Mouse (Mus musculus) C2C12 (cell line): ENCODE results near the gene B3glct. TPM values are rescaled to one million over a fixed set of nuclear protein-coding genes. Genes with fewer than 3 reads are reported as not detected.

Experiments used
- H3K27me3 ChIP-seq: one replicate; pipeline ENCODE4 v1.6.1; 2011; ENCODE audit not compliant: control insufficient read depth, insufficient read depth, insufficient read length
- H3K36me3 ChIP-seq: one replicate; pipeline ENCODE4 v1.6.1; 2011; ENCODE audit not compliant: control insufficient read depth, insufficient read depth
- H3K4me3 ChIP-seq: one replicate; pipeline ENCODE4 v1.5.1; 2011; ENCODE audit warnings: mild to moderate bottlenecking, control low read depth; ENCODE audit not compliant: poor library complexity, insufficient read depth, severe bottlenecking
- H3K79me2 ChIP-seq: one replicate; pipeline ENCODE4 v1.6.1; 2011; ENCODE audit not compliant: control insufficient read depth, insufficient read depth
- H3K79me3 ChIP-seq: one replicate; pipeline ENCODE4 v1.6.1; 2011; ENCODE audit warnings: low read depth, control low read depth
- H3ac ChIP-seq: one replicate; pipeline ENCODE3; 2011; ENCODE audit warnings: low read depth; ENCODE audit not compliant: control insufficient read depth, insufficient read length
- CEBPB ChIP-seq: IDR thresholded peaks from one replicate; pipeline ENCODE4 v1.6.1; 2011; ENCODE audit warnings: low read depth, mild to moderate bottlenecking, control low read depth, moderate library complexity
- CTCF ChIP-seq: IDR thresholded peaks from one replicate; pipeline ENCODE4 v1.5.1; 2011; ENCODE audit not compliant: control insufficient read depth, insufficient read depth, insufficient read length
- FOSL1 ChIP-seq: IDR thresholded peaks from one replicate; pipeline ENCODE4 v1.8.0; 2011; ENCODE audit warnings: mild to moderate bottlenecking, low read length; ENCODE audit not compliant: poor library complexity, insufficient read depth, severe bottlenecking
- MAX ChIP-seq: IDR thresholded peaks from one replicate; pipeline ENCODE4 v1.6.1; 2011; ENCODE audit warnings: mild to moderate bottlenecking, control low read depth
- MYOD1 ChIP-seq: IDR thresholded peaks from one replicate; pipeline ENCODE4 v1.6.1; 2011; ENCODE audit warnings: low read depth; ENCODE audit not compliant: control insufficient read depth, insufficient read length
- MYOG ChIP-seq: IDR thresholded peaks from one replicate; pipeline ENCODE4 v1.6.1; 2011; ENCODE audit not compliant: control insufficient read depth, insufficient read length; ENCODE audit errors: extremely low read depth
- USF1 ChIP-seq: IDR thresholded peaks from one replicate; pipeline ENCODE4 v1.6.1; 2011; ENCODE audit warnings: low read depth, mild to moderate bottlenecking, control low read depth, moderate library complexity
- polyA plus RNA-seq: library from polyadenylated mRNA; unstranded; fragments of >200 nt; fragmentation: generic; extraction: Trizol; gene quantifications from one replicate; pipeline ENCODE4 v1.2.1, GENCODE M21; 2012; ENCODE audit warnings: missing spikeins

The B3glct gene
- polyA plus RNA-seq, 1 experiment = 4.6 TPM

GRCm38 (mm10) chr5:149776038-149776437, 98.0 kb downstream of the B3glct start:
- no peaks in the 10 kb centered on the region for H3K27me3 ChIP-seq
- H3K79me3 ChIP-seq = no peaks in the 10 kb centered on the region
- no peak overlapping the region for H3K4me3 ChIP-seq
- H3ac ChIP-seq = no peak overlapping the region
- H3K79me2 ChIP-seq = no peaks in the 10 kb centered on the region
- no peaks in the 10 kb centered on the region for H3K36me3 ChIP-seq
- TF ChIP-seq CTCF = no peak
- no peak for TF ChIP-seq USF1
- no peak for TF ChIP-seq MAX
- no peak for TF ChIP-seq MYOG
- no peak for TF ChIP-seq MYOD1
- no peak for TF ChIP-seq CEBPB

- no peaks in the 10 kb centered on the region for H3K36me3 ChIP-seq
- no peak overlapping the region for H3ac ChIP-seq
- H3K79me2 ChIP-seq = no peaks in the 10 kb centered on the region
- no peaks in the 10 kb centered on the region for H3K79me3 ChIP-seq
- H3K27me3 ChIP-seq = no peaks in the 10 kb centered on the region
- H3K4me3 ChIP-seq = no peak overlapping the region
- TF ChIP-seq USF1 (no peak), CEBPB (no peak), CTCF (no peak), MYOD1 (no peak), FOSL1 (no peak), MYOG (no peak), MAX (no peak)
Observed at GRCm38 (mm10) chr5:149779740-149780139, 101.7 kb downstream of the B3glct start.

DNA sequence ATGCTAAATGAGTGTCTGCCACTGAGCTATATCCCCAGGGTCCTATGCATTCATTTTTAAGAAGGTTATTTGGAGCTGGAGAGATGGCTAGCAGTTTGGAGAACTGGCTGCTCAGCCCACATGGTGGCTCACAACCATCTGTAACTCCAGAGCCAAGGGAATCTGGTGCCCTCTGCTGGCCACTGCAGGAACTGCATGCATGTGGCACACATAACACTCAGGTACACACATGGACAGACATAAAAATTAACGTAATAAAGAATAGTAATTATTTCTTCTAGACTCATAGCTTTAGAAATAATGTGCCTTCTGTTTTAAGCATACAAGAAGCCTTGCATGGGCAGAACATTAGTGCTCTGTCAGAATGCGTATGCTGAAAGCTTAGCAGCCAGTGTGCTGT, 102.4 kb downstream of the B3glct start:
- H3K79me3 ChIP-seq = no peaks in the 10 kb centered on the region
- TF ChIP-seq CEBPB = no peak
- no peak for TF ChIP-seq CTCF
- TF ChIP-seq FOSL1 = no peak
- no peak for TF ChIP-seq MYOD1
- TF ChIP-seq MAX = no peak
- TF ChIP-seq USF1 = no peak
- TF ChIP-seq MYOG = no peak
- H3K4me3 ChIP-seq = no peak overlapping the region
- H3ac ChIP-seq = no peak overlapping the region
- no peaks in the 10 kb centered on the region for H3K36me3 ChIP-seq
- H3K79me2 ChIP-seq = no peaks in the 10 kb centered on the region
- no peaks in the 10 kb centered on the region for H3K27me3 ChIP-seq

DNA sequence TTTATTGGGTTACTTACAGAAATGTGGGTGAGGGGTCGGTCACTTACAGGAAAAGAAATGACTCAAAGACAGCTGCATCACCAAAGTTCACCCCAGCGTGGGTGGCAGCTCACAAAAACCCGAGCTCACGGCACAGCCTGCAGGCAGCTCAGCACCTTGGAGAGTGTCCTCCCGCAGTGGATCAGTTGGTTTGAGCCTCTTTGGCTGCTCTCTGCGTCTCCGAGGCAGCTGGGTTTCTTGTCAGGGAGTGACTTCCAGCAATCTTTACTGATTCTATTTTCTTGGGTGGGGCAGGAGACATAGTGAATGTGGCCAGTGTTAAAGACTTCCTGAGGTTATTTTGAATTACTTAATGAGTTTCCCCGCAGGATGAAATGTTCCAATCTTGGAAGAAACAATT, 112.1 kb downstream of the B3glct start:
- Histone ChIP-seq H3K36me3 (no peaks in the 10 kb centered on the region), H3K4me3 (no peak overlapping the region), H3K79me2 (no peaks in the 10 kb centered on the region), H3K79me3 (no peaks in the 10 kb centered on the region), H3K27me3 (no peaks in the 10 kb centered on the region), H3ac (no peak overlapping the region)
- no peak for TF ChIP-seq MYOD1
- no peak for TF ChIP-seq USF1
- no peak for TF ChIP-seq CTCF
- TF ChIP-seq MAX = no peak
- no peak for TF ChIP-seq CEBPB
- TF ChIP-seq FOSL1 = no peak
- TF ChIP-seq MYOG = no peak

- no peaks in the 10 kb centered on the region for H3K79me3 ChIP-seq
- H3K79me2 ChIP-seq = no peaks in the 10 kb centered on the region
- peaks cover 3% of the 10 kb centered on the region for H3K27me3 ChIP-seq
- TF ChIP-seq MAX (no peak), CEBPB (no peak), USF1 (no peak), CTCF (no peak), FOSL1 (no peak), MYOD1 (no peak)
- no peaks in the 10 kb centered on the region for H3K36me3 ChIP-seq
- H3K4me3 ChIP-seq = no peak overlapping the region
- no peak overlapping the region for H3ac ChIP-seq
Observed at GRCm38 (mm10) chr5:149810071-149810470, 132.0 kb downstream of the B3glct start.

DNA sequence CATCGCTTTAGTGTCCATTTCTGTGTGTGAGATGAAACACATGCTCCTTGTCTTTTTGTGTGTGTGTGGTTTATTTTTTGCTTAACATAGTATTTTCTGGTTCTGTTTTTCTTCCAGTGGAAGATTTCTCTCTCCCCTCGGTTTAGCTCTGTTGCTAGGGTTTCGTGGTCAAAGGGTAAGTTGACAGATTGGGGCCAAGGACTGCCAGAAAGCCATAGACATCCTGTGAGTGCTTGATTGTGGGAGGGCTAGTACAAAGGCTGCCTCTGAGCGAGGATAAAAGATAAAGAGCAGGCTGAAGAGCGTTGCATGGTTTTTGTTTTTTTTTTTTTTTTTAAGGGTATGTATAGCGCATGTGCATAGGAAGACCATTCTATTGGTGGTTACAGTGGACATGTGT, 133.8 kb downstream of the B3glct start:
- Histone ChIP-seq H3K79me2 (no peaks in the 10 kb centered on the region), H3K36me3 (no peaks in the 10 kb centered on the region), H3K79me3 (no peaks in the 10 kb centered on the region), H3ac (no peak overlapping the region), H3K27me3 (peaks cover 3% of the 10 kb centered on the region), H3K4me3 (no peak overlapping the region)
- TF ChIP-seq MYOD1 (no peak), CEBPB (no peak), USF1 (no peak), FOSL1 (no peak), CTCF (no peak), MAX (no peak), MYOG (no peak)

Other genes starting within 250 kb of the B3glct start
- 0.28 TPM for gene Tex26, start 238.6 kb upstream of the B3glct start, polyA plus RNA-seq
- 0.29 TPM for gene Wdr95, start 149.6 kb upstream of the B3glct start, polyA plus RNA-seq
- 74.1 TPM for gene Hsph1, start 41.9 kb upstream of the B3glct start, polyA plus RNA-seq